Mouse (Mus musculus) G1E (cell line): Measurements from ENCODE around the gene Bmf.

ENCODE experiments used
- CTCF ChIP-seq: IDR thresholded peaks from 2 replicates; pipeline ENCODE4 v1.5.1; 2012; ENCODE audit warnings: low read depth, low read length, inconsistent platforms, mixed read lengths
- GATA1 ChIP-seq: IDR thresholded peaks from 2 replicates; pipeline ENCODE4 v1.6.1; 2012; ENCODE audit warnings: borderline replicate concordance, low read length, inconsistent platforms, mixed read lengths
- TAL1 ChIP-seq: conservative IDR thresholded peaks from 2 replicates; pipeline ENCODE4 v1.6.1; 2012; ENCODE audit warnings: low read depth, low read length, inconsistent platforms, mixed read lengths

DNA sequence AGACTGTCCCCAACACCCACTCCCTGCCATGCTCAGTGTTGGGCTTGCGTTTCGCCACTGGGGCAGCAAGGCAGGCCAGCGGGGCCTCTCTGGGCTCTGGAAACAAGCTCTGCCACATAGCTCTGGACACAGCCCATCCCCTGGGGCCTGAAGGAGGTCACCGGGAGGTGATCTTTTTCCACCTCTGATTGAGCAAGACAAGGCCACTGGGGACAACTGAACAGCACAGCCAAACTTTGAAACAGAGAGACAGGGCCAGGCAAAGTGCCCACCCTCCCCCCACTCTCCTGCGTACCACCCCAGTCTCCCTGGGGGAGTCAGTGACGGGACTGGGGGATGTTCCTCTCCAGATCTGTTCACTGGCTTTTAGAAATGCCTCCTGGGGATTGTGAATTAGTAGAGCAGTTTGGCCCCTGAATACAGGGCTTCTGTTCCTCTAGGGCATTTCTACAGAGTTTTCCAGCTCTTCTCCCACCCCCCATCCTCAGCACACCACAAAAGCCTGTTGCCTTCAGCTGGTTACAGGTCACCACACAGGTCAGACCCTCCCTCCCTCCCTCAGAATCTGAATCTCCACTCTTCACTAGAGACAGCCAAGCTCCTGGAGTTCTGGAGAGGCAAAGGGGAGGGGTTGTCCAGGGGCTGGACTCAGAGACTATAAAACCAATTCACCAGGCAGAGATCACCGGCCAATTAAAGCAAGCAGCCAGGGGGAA is 19.9 kb downstream of the Bmf start:
- TF ChIP-seq CTCF (no peak), TAL1 (no peak), GATA1 (no peak)
